Comparison of ENCODE assay signal across 25 mouse cellular contexts in the genomic region with DNA sequence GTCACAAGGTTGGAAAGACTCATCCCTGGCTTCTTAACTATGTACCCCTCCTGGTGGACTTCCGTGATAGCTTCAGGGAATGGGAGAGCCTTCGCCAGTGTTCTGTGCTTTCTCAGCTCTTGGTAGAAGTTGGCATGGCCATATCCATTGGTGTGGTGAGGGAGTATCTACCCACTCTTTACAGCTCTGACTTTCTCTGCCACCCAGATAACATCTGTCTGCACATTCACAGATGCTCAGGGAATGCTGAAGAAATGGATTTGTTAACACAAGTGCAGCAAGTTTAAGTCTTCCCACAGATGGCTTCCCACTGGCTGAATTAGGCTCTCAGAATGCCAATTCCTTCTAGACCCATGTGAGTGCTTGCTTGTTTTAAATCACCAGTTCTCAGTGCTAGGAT. TPM values are rescaled to one million over a fixed set of nuclear protein-coding genes. Genes with fewer than 3 reads are reported as not detected.
"Had no signal": no experiment of that assay in that cellular context is flagged by ENCODE, and none has a peak within 500 bp of the region (broad histone marks: within the 10 kb centered on the region; RNA-seq: fewer than 3 reads in every experiment).

No protein-coding gene starts in this region.

- H3K4me3 ChIP-seq: heart, embryonic 10.5 days; heart, embryonic 12.5 days; hindbrain, embryonic 13.5 days; hindbrain, embryonic 15.5 days; layer of hippocampus, adult 2 months; left cerebral cortex, adult 2 months; limb, embryonic 10.5 days; limb, embryonic 12.5 days; liver, embryonic 13.5 days had no signal

- ATAC-seq: hindbrain, postnatal 0 days; intestine, embryonic 16.5 days had no signal

- H3K4me1 ChIP-seq: hindbrain, embryonic 13.5 days; hindbrain, embryonic 15.5 days; limb, embryonic 10.5 days; limb, embryonic 12.5 days; liver, embryonic 13.5 days had no signal

- H3K27ac ChIP-seq: heart, embryonic 10.5 days; hindbrain, embryonic 13.5 days; hindbrain, embryonic 15.5 days; hindbrain, postnatal 0 days; layer of hippocampus, adult 2 months; left cerebral cortex, adult 2 months; limb, embryonic 10.5 days; limb, embryonic 12.5 days; liver, embryonic 13.5 days had no signal

- H3K27me3 ChIP-seq: hindbrain, embryonic 15.5 days; liver, embryonic 13.5 days had no signal

- H3K4me2 ChIP-seq: heart, embryonic 12.5 days; hindbrain, embryonic 13.5 days; hindbrain, embryonic 15.5 days; limb, embryonic 12.5 days; liver, embryonic 11.5 days; liver, embryonic 13.5 days had no signal

- H3K9me3 ChIP-seq: heart, embryonic 10.5 days; heart, embryonic 12.5 days; hindbrain, embryonic 13.5 days; hindbrain, embryonic 15.5 days; limb, embryonic 10.5 days; limb, embryonic 12.5 days; liver, embryonic 13.5 days had no signal

- H3K36me3 ChIP-seq: heart, embryonic 10.5 days; heart, embryonic 12.5 days; hindbrain, embryonic 13.5 days; hindbrain, embryonic 15.5 days; limb, embryonic 10.5 days; limb, embryonic 12.5 days; liver, embryonic 13.5 days had no signal

- H3K9ac ChIP-seq: heart, embryonic 12.5 days; hindbrain, embryonic 13.5 days; hindbrain, embryonic 15.5 days; limb, embryonic 12.5 days; liver, embryonic 13.5 days had no signal

- DNase-seq: gastrocnemius, postnatal 14 days; gastrocnemius, postnatal 36 days; heart, adult 18-20 months; heart, postnatal 14 days; heart, postnatal 36 days; kidney, adult 11 months; kidney, adult 2 months; kidney, adult 9 months; kidney, postnatal 10 days; kidney, postnatal 25 days; kidney, postnatal 4 days; liver; liver, embryonic 13.5 days had no signal

RNA-seq across cellular contexts. Expression of a gene that starts 8.0 kb away (rescaled TPM):
- total RNA-seq: hematopoietic stem cell, adult 5-6 weeks had no signal
